Mouse (Mus musculus) right cerebral cortex, adult 18-20 months (tissue): Measurements from ENCODE around the gene Acox3.

Experiments
- DNase-seq: peaks from one replicate; pipeline ENCODE4 v3.0.0; 2022; ENCODE audit warnings: mixed read lengths

The Acox3 gene

GRCm38 (mm10) chr5:35655753-35656485, 73.1 kb downstream of the Acox3 start:
- no peak for DNase-seq

- DNase-seq = no peak
Measured at GRCm38 (mm10) chr5:35659503-35659902, 76.7 kb downstream of the Acox3 start.

- DNase-seq = no peak
Measured at GRCm38 (mm10) chr5:35661210-35661609, 78.4 kb downstream of the Acox3 start.

DNA sequence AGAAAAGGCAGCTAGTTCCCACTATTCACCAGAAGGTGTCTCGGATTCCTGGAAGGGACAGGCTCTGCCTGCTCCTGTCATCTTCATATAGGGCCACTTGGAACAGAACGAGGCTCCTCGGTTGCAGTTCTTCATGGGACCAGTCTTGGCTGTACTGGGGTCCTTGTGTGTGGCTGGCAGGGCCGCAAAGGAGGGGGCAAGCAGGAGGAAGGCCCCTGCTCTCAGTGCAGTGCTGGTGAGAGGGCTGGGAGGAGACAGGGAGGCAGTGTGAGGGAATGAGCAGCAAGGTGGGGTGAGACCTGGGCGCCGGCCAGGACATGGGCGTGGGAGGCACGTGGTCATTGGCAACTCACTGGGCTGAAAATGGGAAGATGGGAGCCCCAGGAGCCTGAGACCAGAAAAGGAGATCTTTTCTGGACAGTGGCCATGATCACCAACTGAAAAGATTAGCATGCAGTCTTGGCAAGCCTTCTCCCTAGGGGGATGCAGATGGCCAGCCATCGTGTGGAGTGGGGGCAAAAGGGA, 79.2 kb downstream of the Acox3 start:
- DNase-seq = no peak
